Mouse (Mus musculus) lung, postnatal 0 days (tissue): ENCODE data around the gene Ddx31. TPM values are rescaled to one million over a fixed set of nuclear protein-coding genes. Genes with fewer than 3 reads are reported as not detected.

ENCODE experiments used
- ATAC-seq: fragments of 200-750 bp; cut with Nextera tagmentation; 2 replicates; pipeline ENCODE4 v1.8.0; 2017; ENCODE audit warnings: moderate library complexity
- DNase-seq: peaks from one replicate; pipeline ENCODE4 v3.0.0-alpha.2; 2016; ENCODE audit warnings: low spot score
- H3K27ac ChIP-seq: fragments of 300-500 bp; sonication (generic); 2 replicates; pipeline ENCODE4 v1.5.1; 2014; ENCODE audit warnings: antibody characterized with exemption, mild to moderate bottlenecking, low read length, mixed read lengths
- H3K27me3 ChIP-seq: fragments of 300-500 bp; sonication (generic); replicated peaks from 2 replicates; pipeline ENCODE4 v1.6.1; 2014; ENCODE audit warnings: low read length, mixed read lengths; ENCODE audit not compliant: insufficient read depth
- H3K36me3 ChIP-seq: fragments of 300-500 bp; sonication (generic); 2 replicates; pipeline ENCODE4 v1.6.1; 2014; ENCODE audit warnings: low read length, mixed read lengths; ENCODE audit not compliant: insufficient read depth
- H3K4me1 ChIP-seq: fragments of 300-500 bp; sonication (generic); 2 replicates; pipeline ENCODE4 v1.6.1; 2014; ENCODE audit warnings: antibody characterized with exemption, low read depth, low read length, mixed read lengths; ENCODE audit not compliant: insufficient read depth
- H3K4me2 ChIP-seq: fragments of 300-500 bp; sonication (generic); replicated peaks from 2 replicates; pipeline ENCODE4 v1.6.1; 2014; ENCODE audit warnings: low read depth, mild to moderate bottlenecking, low read length, moderate library complexity, mixed read lengths
- H3K4me3 ChIP-seq: fragments of 300-500 bp; sonication (generic); 2 replicates; pipeline ENCODE4 v1.5.1; 2014; ENCODE audit warnings: low read depth, low read length
- H3K9ac ChIP-seq: fragments of 300-500 bp; sonication (generic); replicated peaks from 2 replicates; pipeline ENCODE4 v1.6.1; 2014; ENCODE audit warnings: low read depth, mild to moderate bottlenecking
- H3K9me3 ChIP-seq: fragments of 300-500 bp; sonication (generic); 2 replicates; pipeline ENCODE4 v1.6.1; 2016; ENCODE audit warnings: low read length, mixed read lengths
- CTCF ChIP-seq: IDR thresholded peaks from 2 replicates; pipeline ENCODE4 v1.5.1; 2016; ENCODE audit warnings: antibody characterized with exemption, mild to moderate bottlenecking
- EP300 ChIP-seq: IDR thresholded peaks from 2 replicates; pipeline ENCODE4 v1.6.1; 2016; ENCODE audit warnings: antibody characterized with exemption, mild to moderate bottlenecking, control low read depth
- WGBS: fragments of 180-500 bp; shearing (Covaris S2); extraction: QIAGEN DNeasy Blood & Tissue Kit; methylation state at CpG from one replicate; pipeline ENCODE4 v1.1.7; 2014; 5-methylcytosine and 5-hydroxymethylcytosine counted together
- polyA plus RNA-seq: library from polyadenylated mRNA; unstranded; fragments of >200 nt; fragmentation: Nextera tagmentation; extraction: Ambion mirVana; gene quantifications from 2 replicates; pipeline ENCODE4 v1.2.1, GENCODE M21; 2015

The Ddx31 gene
- polyA plus RNA-seq, 1 experiment from 2014 or later, result 5.9 TPM

DNA sequence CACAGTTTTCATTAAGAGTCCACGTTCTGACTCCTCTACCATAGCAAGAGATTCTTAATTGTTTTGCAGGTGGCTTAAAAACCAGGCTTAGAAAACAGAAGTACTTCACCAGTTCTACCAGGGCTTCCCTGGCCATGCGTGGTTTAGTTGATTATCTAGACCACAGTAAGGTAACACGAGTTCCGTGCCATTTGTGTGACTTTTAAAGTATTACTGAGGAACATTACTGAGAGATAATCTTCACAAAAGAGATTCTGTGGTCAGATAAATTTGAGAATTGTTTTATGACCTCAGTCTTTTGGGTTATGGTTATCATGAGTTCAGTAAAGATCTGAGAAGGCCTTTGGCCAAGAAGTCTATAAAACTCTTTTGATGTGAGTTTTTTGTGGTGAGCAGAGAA lies 19.1 kb downstream of the Ddx31 start:
- WGBS, result 89% methylated on average over 4 of the region's 4 CpGs
- no peak overlapping the region for H3K9ac ChIP-seq
- no peak overlapping the region for H3K4me2 ChIP-seq
- H3K27me3 ChIP-seq, result no peaks in the 10 kb centered on the region
- DNase-seq (no peak), ATAC-seq (no peak)
- H3K9me3 ChIP-seq, result no peaks in the 10 kb centered on the region
- no peaks in the 10 kb centered on the region for H3K4me1 ChIP-seq
- TF ChIP-seq EP300, result no peak
- TF ChIP-seq CTCF, result no peak
- no peak overlapping the region for H3K4me3 ChIP-seq
- peaks cover 19% of the 10 kb centered on the region for H3K36me3 ChIP-seq
- no peak overlapping the region for H3K27ac ChIP-seq

GRCm38 (mm10) chr2:28860678-28861423 lies 20.6 kb downstream of the Ddx31 start:
- ATAC-seq, result no peak
- Histone ChIP-seq H3K9ac (no peak overlapping the region), H3K4me3 (no peak overlapping the region), H3K4me1 (no peaks in the 10 kb centered on the region), H3K27ac (no peak overlapping the region), H3K9me3 (no peaks in the 10 kb centered on the region), H3K36me3 (peaks cover 19% of the 10 kb centered on the region), H3K27me3 (no peaks in the 10 kb centered on the region), H3K4me2 (no peak overlapping the region)
- WGBS, result 91% methylated on average over 8 of the region's 8 CpGs
- no peak for DNase-seq
- TF ChIP-seq EP300, result no peak
- no peak for TF ChIP-seq CTCF

GRCm38 (mm10) chr2:28863857-28864256 lies 23.7 kb downstream of the Ddx31 start:
- DNase-seq, result no peak
- H3K27me3 ChIP-seq, result no peaks in the 10 kb centered on the region

GRCm38 (mm10) chr2:28867495-28867894 lies 27.3 kb downstream of the Ddx31 start:
- Histone ChIP-seq H3K4me1 (no peaks in the 10 kb centered on the region), H3K9ac (no peak overlapping the region), H3K36me3 (peaks cover 5% of the 10 kb centered on the region), H3K4me2 (no peak overlapping the region), H3K9me3 (no peaks in the 10 kb centered on the region), H3K4me3 (no peak overlapping the region), H3K27me3 (no peaks in the 10 kb centered on the region), H3K27ac (no peak overlapping the region)
- DNase-seq, result peak; percentile 11
- no peak for TF ChIP-seq EP300
- no peak for TF ChIP-seq CTCF
- WGBS, result 59% methylated on average over 7 of the region's 7 CpGs
- ATAC-seq, result peak; percentile 33; the same call in 1 of the 2 replicates

More at GRCm38 (mm10) chr2:28863857-28864256, 23.7 kb downstream of the Ddx31 start:
- Histone ChIP-seq H3K36me3 (peaks cover 16% of the 10 kb centered on the region), H3K4me1 (no peaks in the 10 kb centered on the region), H3K4me3 (no peak overlapping the region), H3K9ac (no peak overlapping the region), H3K27ac (no peak overlapping the region), H3K9me3 (no peaks in the 10 kb centered on the region), H3K4me2 (no peak overlapping the region)
- no peak for TF ChIP-seq EP300
- peak; percentile 52 for TF ChIP-seq CTCF
- no peak for ATAC-seq

- no peak overlapping the region for H3K27ac ChIP-seq
- no peaks in the 10 kb centered on the region for H3K9me3 ChIP-seq
- no peak overlapping the region for H3K4me2 ChIP-seq
- H3K4me3 ChIP-seq, result no peak overlapping the region
- no peak for DNase-seq
- 90% methylated on average over 11 of the region's 11 CpGs for WGBS
- H3K27me3 ChIP-seq, result no peaks in the 10 kb centered on the region
- TF ChIP-seq EP300 (no peak), CTCF (no peak)
- H3K36me3 ChIP-seq, result peaks cover 26% of the 10 kb centered on the region
- H3K9ac ChIP-seq, result no peak overlapping the region
- H3K4me1 ChIP-seq, result no peaks in the 10 kb centered on the region
- no peak for ATAC-seq
Measured at GRCm38 (mm10) chr2:28875554-28875953, 35.3 kb downstream of the Ddx31 start.

DNA sequence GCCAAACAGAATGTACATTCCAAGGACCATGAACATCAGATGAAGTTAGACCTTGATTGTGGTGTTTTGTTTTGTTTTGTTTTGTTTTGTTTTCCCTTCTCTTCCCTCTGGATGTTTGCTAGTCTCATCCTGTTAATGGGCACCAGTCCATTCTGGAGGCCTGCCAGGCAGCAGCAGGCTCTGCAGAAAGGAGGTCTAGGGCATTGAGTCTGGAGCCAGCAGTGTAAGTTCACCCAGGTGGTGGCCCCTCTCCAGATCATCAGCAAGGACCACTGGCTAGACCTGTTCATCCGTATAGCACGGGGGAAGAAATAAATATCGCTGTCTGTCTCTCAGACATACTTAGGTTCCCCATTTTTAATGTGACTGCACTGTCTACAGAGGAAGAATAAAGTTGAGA lies 41.1 kb downstream of the Ddx31 start:
- peaks cover 10% of the 10 kb centered on the region; the same call in 1 of the 2 replicates for H3K36me3 ChIP-seq
- no peak overlapping the region for H3K4me2 ChIP-seq
- no peak overlapping the region for H3K9ac ChIP-seq
- H3K4me1 ChIP-seq, result no peaks in the 10 kb centered on the region
- no peak for ATAC-seq
- no peaks in the 10 kb centered on the region for H3K9me3 ChIP-seq
- no peaks in the 10 kb centered on the region for H3K27me3 ChIP-seq
- WGBS, result 85% methylated on average over 3 of the region's 3 CpGs
- no peak overlapping the region for H3K27ac ChIP-seq
- no peak for DNase-seq
- H3K4me3 ChIP-seq, result no peak overlapping the region
- no peak for TF ChIP-seq CTCF
- no peak for TF ChIP-seq EP300
